In the genomic region with DNA sequence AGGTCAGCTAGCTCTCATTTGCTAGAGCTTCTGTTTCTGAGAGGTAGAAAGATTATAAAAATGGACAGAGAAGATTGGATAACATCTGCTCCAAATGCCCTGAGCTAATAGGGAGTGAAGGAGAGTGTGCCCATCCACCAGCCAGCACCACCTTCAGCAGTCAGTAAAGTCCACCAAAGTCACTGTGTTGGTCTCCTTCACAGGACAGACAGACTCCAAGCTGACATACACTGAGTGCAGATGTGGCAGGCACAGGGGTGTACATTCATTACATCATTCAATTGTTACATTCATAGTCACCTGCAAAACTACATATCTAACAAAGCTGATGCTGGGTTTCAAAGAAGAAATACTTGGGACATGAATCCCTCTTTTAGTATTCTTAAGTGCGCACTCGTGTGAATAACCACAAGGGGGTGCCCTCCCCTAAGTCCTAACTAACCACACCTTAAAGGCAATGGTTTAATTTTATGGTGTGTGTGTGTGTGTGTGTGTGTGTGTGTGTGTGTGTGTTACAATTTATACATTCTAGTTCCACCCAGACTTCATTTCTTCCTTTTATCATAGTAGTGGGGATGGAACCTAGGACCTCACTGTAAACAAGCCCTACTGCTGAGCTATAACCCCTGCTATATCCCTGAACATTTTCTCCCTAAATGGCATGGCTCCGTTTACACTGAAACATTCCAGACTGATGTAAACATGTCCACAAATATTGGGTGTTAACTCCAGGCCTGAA, we compare ENCODE assay signal across 8 mouse cellular contexts.
DNase-seq lines count a peak whose midpoint lies in the region; ATAC-seq and TF ChIP-seq lines count a peak whose summit lies in the region.

No protein-coding gene starts in this region.

- H3K4me3 ChIP-seq in liver, embryonic 12.5 days, result no peak overlapping the region
- no peak overlapping the region for H3K4me3 ChIP-seq in kidney, embryonic 14.5 days (ENCODE audit: low read length)
- H3K4me3 ChIP-seq in liver, embryonic 14.5 days (ENCODE audit: insufficient read depth in 1 of 2, low read depth in 2 of 2, low read length in 2 of 2), result no peak overlapping the region
- H3K4me3 ChIP-seq in neural tube, embryonic 14.5 days (ENCODE audit: low read depth, low read length), result no peak overlapping the region

- no peaks in the 10 kb centered on the region for H3K4me1 ChIP-seq in liver, embryonic 12.5 days
- no peaks in the 10 kb centered on the region for H3K4me1 ChIP-seq in kidney, embryonic 14.5 days (ENCODE audit: control insufficient read depth, insufficient read depth, low read length)
- no peaks in the 10 kb centered on the region for H3K4me1 ChIP-seq in liver, embryonic 14.5 days (replicated peaks; ENCODE audit: control insufficient read depth in 2 of 2, insufficient read depth in 2 of 2, low read length in 1 of 2)
- H3K4me1 ChIP-seq in neural tube, embryonic 14.5 days (ENCODE audit: control insufficient read depth, insufficient read depth, low read length), result no peaks in the 10 kb centered on the region

- no peak for TF ChIP-seq EP300 in liver, embryonic 14.5 days (IDR thresholded peaks at IDR 0.05; ENCODE audit: low read depth)

- peak; percentile 43; the same call in 1 of the 2 replicates for TF ChIP-seq CTCF in liver, embryonic 14.5 days (IDR thresholded peaks at IDR 0.05; ENCODE audit: low read depth)

- no peaks in the 10 kb centered on the region for H3K9me3 ChIP-seq in liver, embryonic 12.5 days (replicated peaks)
- H3K9me3 ChIP-seq in kidney, embryonic 14.5 days (ENCODE audit: control insufficient read depth, low read length), result no peaks in the 10 kb centered on the region
- no peaks in the 10 kb centered on the region for H3K9me3 ChIP-seq in liver, embryonic 14.5 days (ENCODE audit: control insufficient read depth, low read length)
- H3K9me3 ChIP-seq in neural tube, embryonic 14.5 days (ENCODE audit: control insufficient read depth, low read length), result no peaks in the 10 kb centered on the region

- WGBS in liver, embryonic 12.5 days (ENCODE audit: insufficient replicate concordance), result 33% methylated on average over 3 of the region's 3 CpGs
- 50% methylated on average over 3 of the region's 3 CpGs for WGBS in kidney, embryonic 14.5 days
- 25% methylated on average over 3 of the region's 3 CpGs for WGBS in liver, embryonic 14.5 days (ENCODE audit: insufficient replicate concordance)
- 50% methylated on average over 3 of the region's 3 CpGs for WGBS in neural tube, embryonic 14.5 days

- no peaks in the 10 kb centered on the region for H3K27me3 ChIP-seq in liver, embryonic 12.5 days (replicated peaks)
- no peaks in the 10 kb centered on the region for H3K27me3 ChIP-seq in kidney, embryonic 14.5 days (ENCODE audit: control insufficient read depth, insufficient read depth, low read length)
- H3K27me3 ChIP-seq in liver, embryonic 14.5 days (ENCODE audit: control insufficient read depth, insufficient read depth, low read length), result no peaks in the 10 kb centered on the region
- no peaks in the 10 kb centered on the region for H3K27me3 ChIP-seq in neural tube, embryonic 14.5 days (ENCODE audit: control insufficient read depth, insufficient read depth, low read length)

- peak; percentile 10 for DNase-seq in liver
- peak; percentile 45 to 73 for DNase-seq in adrenal gland, postnatal 36 days
- DNase-seq in frontal cortex, postnatal 25 days (ENCODE audit: low spot score in 2 of 2), result peak; percentile 9 to 44
- DNase-seq in liver, embryonic 14.5 days (ENCODE audit: low read depth in 3 of 3, low spot score in 3 of 3), result no peak

- no peak overlapping the region for H3K9ac ChIP-seq in liver, embryonic 12.5 days
- no peak overlapping the region for H3K9ac ChIP-seq in kidney, embryonic 14.5 days (ENCODE audit: low read depth, low read length)
- H3K9ac ChIP-seq in liver, embryonic 14.5 days (replicated peaks), result no peak overlapping the region
- H3K9ac ChIP-seq in neural tube, embryonic 14.5 days (replicated peaks; ENCODE audit: low read depth, low read length), result no peak overlapping the region

- H3K4me2 ChIP-seq in liver, embryonic 12.5 days, result no peak overlapping the region
- H3K4me2 ChIP-seq in kidney, embryonic 14.5 days (replicated peaks; ENCODE audit: low read depth, low read length), result no peak overlapping the region
- no peak overlapping the region for H3K4me2 ChIP-seq in liver, embryonic 14.5 days (ENCODE audit: low read depth)
- no peak overlapping the region for H3K4me2 ChIP-seq in neural tube, embryonic 14.5 days (ENCODE audit: low read depth, low read length)

- no peak for ATAC-seq in liver, embryonic 12.5 days
- peak; percentile 60; the same call in 1 of the 2 replicates for ATAC-seq in kidney, embryonic 14.5 days (ENCODE audit: low FRiP score, low TSS enrichment)
- no peak for ATAC-seq in liver, embryonic 14.5 days (ENCODE audit: insufficient read depth)
- peak; percentile 79; the same call in 1 of the 2 replicates for ATAC-seq in neural tube, embryonic 14.5 days (ENCODE audit: low read depth)
- no peak for ATAC-seq in erythroid progenitor cell, adult 5-6 weeks (replicated peaks; ENCODE audit: low FRiP score, poor library complexity, severe bottlenecking)

- H3K27ac ChIP-seq in liver, embryonic 12.5 days, result no peak overlapping the region
- no peak overlapping the region for H3K27ac ChIP-seq in kidney, embryonic 14.5 days (ENCODE audit: low read depth, low read length)
- H3K27ac ChIP-seq in liver, embryonic 14.5 days, result no peak overlapping the region
- H3K27ac ChIP-seq in neural tube, embryonic 14.5 days (ENCODE audit: low read depth, low read length), result no peak overlapping the region

- H3K36me3 ChIP-seq in liver, embryonic 12.5 days, result no peaks in the 10 kb centered on the region
- no peaks in the 10 kb centered on the region for H3K36me3 ChIP-seq in kidney, embryonic 14.5 days (ENCODE audit: control insufficient read depth, insufficient read depth, low read length)
- H3K36me3 ChIP-seq in liver, embryonic 14.5 days (replicated peaks; ENCODE audit: control insufficient read depth, insufficient read depth, low read depth), result no peaks in the 10 kb centered on the region
- H3K36me3 ChIP-seq in neural tube, embryonic 14.5 days (ENCODE audit: control insufficient read depth, insufficient read depth, low read length), result no peaks in the 10 kb centered on the region

Comparison
In these comparisons a context has a peak if more than half of its experiments do, and no peak if none do; other contexts are left out.
1. DNase-seq: peak in liver (single experiment), adrenal gland, postnatal 36 days (2 of 2) and frontal cortex, postnatal 25 days (2 of 2); none in liver, embryonic 14.5 days (0 of 3).
2. ATAC-seq: peak in kidney, embryonic 14.5 days (single experiment) and neural tube, embryonic 14.5 days (single experiment); none in liver, embryonic 12.5 days (single experiment), liver, embryonic 14.5 days (single experiment) and erythroid progenitor cell, adult 5-6 weeks (single experiment).